Mouse (Mus musculus) bone marrow macrophage, adult 2 months (primary cell): Measurements from ENCODE around the gene Kmt2e.

Source experiments
- CTCF ChIP-seq: IDR thresholded peaks from 2 replicates; pipeline ENCODE4 v1.5.1; 2012; ENCODE audit warnings: low read depth, mild to moderate bottlenecking, low read length, moderate library complexity
- POLR2A ChIP-seq: IDR thresholded peaks from 2 replicates; pipeline ENCODE4 v1.6.1; 2012; ENCODE audit warnings: mild to moderate bottlenecking, low read depth, low read length, borderline replicate concordance

DNA sequence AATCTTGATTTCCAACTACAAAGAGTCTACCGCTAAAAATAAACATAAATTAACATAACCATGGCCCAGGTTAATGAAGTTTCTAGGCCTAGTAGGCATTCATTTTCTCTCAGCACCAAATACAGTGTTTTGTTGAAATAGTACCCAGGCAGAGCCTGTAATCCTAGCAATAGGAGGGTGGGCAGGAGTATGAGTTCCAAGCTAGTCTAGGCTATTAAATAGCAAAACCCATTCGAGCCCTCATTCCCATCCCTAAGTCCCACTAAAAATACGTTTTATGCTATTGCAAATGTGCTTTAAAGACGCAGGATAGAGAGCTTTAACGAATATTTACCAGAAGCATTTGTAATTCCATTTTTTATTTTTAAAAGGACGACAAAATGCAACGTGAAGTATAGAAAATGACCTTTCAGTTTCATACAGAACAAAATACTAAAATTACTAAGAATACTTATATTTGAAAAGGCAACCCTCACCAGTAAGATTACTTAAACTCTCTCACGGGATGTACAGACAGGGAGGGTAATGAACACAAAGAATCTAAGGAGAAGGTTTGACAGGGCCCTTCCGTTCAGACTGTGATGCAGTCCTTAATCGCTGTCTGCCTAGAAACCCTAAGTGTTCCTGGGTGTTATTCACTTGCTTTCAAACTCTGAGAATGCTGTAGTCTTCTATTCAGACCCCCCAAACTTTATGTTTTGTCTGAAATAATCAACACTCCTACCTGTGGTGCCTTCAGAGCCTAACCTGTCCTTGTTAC is 2.1 kb upstream of the Kmt2e start:
- TF ChIP-seq CTCF, result no peak
- no peak for TF ChIP-seq POLR2A
